Mouse (Mus musculus) lung, adult 2 months (tissue): ENCODE measurements at regions not wholly inside any gene's neighbourhood (a gene's known extent, or its start where the extent isn't known, plus 50 kb on each side); places are given as distances from the start of the nearest gene placed in this dataset.

ENCODE experiments used
- CTCF ChIP-seq: fragments of 200-500 bp; IDR thresholded peaks from 2 replicates; pipeline ENCODE4 v1.5.1; 2011; ENCODE audit warnings: mild to moderate bottlenecking, low read length, control low read depth; ENCODE audit not compliant: insufficient read depth
- POLR2A ChIP-seq: fragments of 200-500 bp; IDR thresholded peaks from 2 replicates; pipeline ENCODE4 v1.6.1; 2011; ENCODE audit warnings: low read depth, mild to moderate bottlenecking, control low read depth, low read length, borderline replicate concordance; ENCODE audit errors: extremely low read depth

- TF ChIP-seq CTCF = no peak
- TF ChIP-seq POLR2A = no peak
These were observed 69.5 kb upstream of the Nectin1 start for GRCm38 (mm10) chr9:43674321-43674720.
